Mouse (Mus musculus): ENCODE results near the gene Cux2.
"Not testable (repeated sequence)": the region's sequence is repeated elsewhere in the genome, so short reads cannot be mapped to it uniquely, and the experiment has no call there.

The Cux2 gene

DNA sequence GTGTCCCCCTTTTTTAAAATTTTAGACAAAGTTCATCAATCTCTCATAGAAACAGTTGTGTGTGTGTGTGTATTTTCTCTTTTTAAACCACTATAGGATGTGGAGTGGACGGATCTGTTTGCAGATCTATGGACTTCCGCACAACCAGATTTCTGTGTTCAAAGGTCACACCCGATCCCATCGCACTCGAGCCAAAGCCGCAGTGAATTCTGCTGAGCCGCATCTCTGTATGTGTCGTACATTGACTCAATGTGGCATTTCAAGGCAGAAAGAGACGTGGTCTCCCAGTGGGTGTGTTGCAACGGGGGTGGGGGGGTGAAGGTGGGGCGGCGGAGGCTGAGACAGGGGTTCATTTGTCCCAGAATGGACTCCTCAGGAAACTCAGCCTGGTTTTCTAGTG is 191.5 kb downstream of the Cux2 start:
- DNase-seq = no peak

DNA sequence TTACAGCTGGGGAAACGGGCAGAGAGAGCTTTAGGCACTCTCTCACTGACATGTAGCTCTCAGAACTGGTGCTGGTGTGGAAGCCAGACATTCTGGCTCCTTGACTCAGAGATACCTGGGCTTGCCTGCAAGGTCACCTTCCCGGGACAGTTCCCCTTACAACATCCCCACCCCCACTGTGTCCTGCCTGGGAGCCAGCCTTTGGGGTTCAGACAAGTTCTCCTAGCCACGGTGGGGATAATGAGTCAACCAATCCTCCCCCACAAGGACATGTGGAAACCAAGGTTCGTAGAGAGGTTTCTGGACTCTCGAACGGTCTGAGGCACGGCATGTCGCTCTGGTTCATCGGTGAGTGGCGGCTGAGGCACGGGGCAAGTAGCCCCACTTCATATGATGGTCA is 193.2 kb downstream of the Cux2 start:
- DNase-seq = peak in 1 of 2 experiments; percentile 15

DNA sequence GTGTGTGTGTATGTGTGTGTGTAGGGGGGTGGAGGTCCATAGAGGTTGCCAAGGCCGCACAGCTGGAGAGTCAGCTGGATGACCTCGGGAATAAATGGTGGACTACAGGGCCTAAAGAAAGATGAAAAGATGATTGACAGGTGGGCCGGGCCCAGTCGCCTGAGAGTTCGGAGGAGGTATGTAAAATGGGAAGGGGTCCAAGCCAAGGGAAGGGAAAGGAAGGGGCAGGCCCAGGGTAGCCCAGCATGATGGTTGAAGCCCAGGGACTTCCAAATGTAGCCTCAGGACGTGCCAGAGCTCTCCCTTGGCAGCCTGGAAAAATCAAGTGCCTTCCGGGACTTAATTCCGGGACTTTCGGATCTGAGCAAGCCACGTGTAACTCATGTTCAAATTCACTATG is 195.1 kb downstream of the Cux2 start:
- no peak for DNase-seq

DNA sequence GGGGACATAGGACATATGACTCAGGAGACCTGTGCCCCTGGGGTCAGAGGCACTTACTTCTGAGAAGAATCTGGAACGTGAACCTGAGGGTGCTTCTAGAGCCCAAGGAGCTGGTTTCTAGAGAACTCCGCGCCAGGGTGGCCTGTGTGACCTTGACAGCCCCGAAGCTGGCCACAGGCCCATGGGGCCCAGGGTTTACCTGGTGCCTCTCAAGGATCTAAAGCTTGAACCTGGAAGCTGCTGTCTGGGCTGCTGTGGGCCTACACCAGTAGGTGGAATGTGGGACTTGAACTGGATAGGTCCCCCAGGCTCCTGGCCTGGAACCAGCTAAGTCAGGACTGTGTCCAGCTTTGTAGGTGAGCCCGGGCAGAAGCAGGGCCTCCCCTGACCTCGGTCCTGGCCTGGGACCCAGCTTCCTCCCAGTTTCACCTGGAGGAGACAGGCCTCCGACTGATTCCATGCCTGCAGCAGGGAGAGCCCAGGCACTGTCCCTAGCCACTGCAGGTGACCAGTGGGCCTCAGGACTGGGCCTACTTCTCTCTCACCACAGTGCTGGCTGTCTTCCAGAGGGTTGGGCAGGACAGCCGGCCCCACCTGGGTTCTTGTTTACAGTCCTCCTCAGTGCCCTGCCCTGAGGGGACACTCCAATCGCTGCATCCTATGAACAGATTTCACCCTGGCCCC is 196.4 kb downstream of the Cux2 start:
- peak; percentile 78 to 81 for DNase-seq

DNA sequence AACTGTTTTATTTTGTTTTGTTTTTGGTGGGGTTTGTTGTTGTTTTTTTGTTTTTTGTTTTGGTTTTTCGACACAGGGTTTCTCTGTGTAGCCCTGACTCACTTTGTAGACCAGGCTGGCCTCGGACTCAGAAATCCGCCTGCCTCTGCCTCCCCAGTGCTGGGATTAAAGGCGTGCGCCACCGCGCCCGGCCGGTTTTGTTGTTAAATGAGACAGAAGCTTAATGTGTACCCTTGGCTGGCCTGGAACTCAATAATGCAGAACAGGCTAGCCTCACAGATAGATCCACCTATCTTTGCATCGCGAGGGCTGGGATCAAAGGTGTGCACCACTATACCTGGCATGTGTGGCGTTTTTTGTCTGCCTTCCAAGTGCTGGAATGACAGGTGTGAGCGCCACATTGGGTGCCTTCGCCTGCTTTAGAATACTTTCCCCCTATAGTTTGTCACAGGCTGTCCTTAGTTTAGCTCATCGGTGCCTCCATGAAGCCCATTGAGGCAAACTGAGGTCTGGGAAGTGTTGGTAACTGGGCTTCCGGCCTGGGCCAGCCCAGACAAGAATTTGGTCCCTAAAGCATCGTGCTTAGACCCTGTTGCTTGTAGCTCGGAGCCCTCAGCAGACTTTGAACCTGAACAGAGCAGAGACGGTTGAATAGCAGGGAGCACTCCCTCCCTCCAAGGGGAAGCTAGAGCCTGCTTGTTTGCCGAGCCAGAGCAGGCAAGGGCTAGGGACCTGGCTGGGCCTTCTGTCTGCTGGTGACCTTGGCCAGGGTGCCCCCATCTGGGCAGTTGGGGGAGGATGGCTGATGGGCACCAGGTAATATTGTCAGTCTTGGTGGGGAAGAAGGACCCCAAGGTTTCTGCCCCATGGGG is 200.2 kb downstream of the Cux2 start:
- peak; percentile 63 to 71 for DNase-seq

DNA sequence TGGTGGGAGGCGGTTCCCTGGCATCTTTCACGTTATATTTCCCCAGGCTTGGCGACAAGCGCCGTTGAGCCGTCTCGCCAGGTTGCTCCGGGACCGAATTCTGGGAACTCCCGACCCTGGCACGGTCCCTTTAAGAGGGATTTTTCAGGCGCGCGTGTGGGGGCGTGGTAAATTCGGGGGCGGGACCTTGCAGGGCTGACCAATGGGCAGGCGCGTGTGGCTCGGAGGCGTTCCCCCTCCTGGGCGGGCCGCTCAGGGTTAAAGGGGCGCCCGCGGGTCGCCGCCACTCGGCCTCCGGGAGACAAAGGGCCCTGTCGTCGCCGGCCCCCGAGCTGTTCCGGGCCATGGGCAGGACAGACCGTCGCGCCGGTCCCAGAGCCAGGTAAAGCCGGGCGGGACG is 201.2 kb downstream of the Cux2 start, which contains the start of gene Pheta1:
TSS of gene Pheta1 (plus strand) at position 242 of the 400 bp plus-strand sequence.
- DNase-seq = peak; percentile 94 to 95

DNA sequence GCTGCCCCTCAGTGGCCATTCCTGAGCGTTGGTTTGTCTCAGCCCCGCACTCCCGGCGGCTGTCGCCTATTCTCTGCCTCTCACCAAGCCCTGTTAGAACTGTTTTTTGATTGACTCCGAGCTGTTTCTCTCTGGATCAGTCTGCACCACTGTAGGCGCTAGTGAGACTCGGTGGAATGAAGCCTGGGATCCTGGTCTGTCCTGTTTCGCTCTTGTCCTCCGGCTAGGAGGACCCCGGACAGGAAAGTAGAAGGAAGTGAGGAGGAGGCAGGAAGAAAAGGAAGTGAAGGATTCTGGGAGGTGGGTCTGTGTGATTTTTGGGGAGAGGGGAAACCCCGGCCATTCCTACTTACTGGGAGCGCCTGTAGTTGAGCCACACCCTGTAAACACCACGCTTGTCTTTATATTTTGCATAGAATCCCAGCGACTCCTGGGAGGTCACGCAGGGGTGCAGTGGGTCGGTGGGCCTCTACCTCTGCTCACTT is 201.8 kb downstream of the Cux2 start:
- DNase-seq = peak; percentile 74 to 75

DNA sequence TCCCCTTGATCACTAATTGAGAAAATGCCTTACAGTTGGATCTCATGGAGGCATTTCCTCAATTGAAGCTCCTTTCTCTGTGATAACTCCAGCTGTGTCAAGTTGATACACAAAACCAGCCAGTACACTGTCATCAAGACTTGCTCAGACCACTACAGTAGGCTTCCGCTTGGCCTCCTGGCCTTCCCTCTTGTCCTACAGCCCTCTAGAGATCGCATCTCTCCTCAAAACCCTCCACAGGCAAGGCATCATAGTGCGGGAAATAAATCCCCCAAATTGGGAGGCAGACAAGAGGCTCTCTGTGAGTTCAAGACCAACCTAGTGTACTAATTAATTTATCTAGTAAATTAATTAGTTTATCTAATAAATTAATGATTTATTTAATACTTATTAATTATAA is 202.6 kb downstream of the Cux2 start:
- not testable (repeated sequence) for DNase-seq

DNA sequence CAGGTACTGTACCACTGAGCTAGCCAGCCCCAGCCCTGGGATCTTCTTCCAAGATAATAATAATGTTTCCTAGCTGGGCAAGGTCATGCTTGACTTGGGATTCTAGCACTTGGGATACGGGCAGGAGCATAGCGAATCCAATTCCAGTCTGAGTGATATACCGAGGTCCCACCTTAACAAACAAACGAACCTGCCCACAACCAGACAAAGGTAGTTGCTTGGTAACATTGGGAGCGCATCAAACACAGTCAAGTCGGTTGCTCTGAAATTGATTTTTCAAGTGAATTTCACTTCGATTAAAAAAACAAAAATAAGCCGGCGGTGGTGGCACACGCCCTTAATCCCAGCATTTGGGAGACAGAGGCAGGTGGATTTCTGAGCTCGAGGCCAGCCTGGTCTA is 203.6 kb downstream of the Cux2 start:
- no peak for DNase-seq

DNA sequence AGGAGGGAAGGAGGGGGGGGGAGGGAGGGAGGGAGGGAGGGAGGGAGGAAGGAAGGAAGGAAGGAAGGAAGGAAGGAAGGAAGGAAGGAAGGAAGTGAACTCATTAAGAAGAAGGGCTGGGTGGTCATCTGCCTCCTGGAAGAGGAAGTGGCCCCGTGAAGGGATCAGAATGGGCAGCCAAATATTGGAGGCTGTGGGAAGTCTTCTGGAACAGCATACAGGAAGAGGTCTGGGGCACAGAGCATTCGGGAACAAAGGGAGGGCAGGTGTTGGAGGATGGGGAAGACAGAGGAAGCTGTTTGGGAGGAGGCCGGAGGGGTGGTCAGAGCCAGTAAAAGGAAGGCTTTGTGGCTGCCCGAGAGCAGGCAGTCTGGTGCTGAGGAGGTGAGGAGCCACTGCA is 204.5 kb downstream of the Cux2 start:
- DNase-seq = no peak

DNA sequence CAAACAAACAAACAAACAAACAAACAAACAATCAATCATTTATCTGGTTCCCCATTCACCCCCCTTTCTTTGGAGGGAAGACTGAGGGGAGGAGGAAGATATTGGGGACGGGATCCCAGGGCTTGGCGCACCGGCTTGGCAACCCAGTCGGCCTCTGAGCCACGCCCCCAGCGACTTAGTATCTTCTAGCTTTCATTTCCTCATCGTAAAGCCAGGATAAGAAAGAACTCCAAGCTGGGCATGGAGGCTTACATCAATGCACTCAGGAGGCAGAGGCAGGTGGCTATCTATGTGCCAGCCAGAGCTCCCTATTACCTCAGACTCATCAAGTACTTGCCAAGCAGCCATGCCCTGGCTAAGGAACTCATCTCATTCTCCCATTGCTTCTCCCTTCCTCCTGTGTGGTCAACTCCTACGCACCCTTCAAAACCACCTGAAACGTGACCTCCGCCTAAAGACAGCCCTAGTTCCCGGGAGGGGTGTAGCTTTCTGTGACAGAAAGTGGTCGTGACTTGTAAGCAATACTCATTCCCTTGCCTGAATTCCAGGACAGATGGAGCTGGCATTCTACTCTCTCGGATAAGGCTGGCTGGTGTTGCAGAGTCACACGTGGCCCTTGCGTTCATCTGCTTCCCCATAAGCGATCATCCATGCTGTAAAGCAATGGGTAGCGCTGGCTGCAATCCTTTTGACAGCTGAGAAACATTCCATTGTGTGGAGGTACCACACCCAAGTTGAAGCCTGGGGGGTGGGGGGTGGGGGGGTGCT is 206.6 kb downstream of the Cux2 start:
- DNase-seq = no peak

DNA sequence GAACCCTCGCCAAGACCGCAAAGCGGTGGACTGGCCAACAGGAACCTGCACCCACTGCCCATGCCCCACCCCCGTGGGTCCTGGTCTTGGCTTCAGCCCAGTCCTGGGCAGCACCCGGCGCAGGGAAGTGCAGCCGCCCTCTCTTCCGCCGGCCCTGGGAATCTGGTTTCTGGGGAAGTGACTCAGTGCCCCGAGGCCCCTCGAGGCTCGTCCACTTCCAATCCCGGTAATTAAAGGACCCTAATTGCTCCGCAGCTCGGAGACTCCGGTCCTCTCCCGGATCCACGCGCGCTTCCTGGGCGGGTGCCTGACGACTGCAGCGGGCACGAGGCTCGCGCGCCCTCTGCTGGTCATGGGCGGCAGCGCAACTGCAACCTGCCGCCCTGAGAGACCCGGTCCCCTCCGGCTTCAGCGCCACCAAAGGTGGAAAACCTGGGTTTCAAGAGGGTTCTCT is 207.2 kb downstream of the Cux2 start:
- peak; percentile 86 to 94 for DNase-seq

DNA sequence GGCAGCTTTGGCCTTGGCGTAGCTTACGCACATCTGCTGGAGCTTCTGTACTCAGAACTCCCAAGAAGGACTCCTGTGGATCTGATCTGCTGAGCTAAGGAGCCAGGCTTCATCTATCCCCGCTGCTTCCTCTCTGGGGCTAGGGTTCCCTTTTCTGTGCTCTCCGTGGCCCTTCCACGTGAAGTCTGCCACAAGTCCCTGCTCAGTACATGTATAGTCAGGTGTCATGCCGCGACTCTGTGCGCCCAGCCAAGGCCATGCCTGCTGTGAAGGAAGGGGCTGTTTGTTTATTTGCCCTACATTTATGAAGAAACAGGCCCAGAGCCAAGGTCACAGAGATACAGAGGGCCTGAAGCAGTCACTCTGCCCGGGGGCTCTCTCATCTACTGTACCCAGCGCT is 207.9 kb downstream of the Cux2 start:
- DNase-seq = no peak

DNA sequence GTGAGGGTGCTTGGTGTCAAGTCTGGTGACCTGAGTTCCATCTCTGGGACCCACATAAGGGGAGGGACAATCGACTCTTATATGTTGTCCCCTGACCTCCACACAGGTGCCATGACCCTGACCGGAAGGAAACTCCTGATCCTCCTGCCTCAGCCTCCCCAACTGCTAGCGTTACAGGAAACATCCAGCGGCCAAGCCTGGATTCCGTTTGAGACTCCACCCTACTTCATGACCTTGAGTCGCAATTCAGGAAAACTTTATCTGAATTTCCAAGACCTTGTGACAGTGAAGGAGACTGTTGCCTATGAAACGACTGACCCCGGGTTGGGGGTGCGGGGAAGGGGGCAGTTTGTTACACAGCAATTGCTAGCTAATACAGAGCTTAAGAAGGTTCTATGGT is 208.4 kb downstream of the Cux2 start:
- no peak for DNase-seq

DNA sequence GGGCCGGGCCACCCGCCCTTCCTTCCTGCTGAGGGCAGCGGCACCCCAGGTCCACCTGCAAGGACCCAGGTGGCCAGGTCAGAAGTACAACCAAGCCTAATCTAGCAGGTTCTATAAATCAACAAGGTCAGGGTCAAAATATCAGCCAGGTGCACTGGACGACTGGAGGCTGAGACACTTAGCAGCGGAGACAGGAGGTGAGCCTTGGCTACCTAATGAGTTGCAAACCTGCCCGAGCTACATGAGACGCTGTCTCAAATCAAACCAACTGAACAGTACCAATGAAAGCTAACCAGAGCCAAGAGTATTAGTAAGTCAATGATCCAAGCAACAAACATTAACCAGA is 210.8 kb downstream of the Cux2 start:
- no peak for DNase-seq

DNA sequence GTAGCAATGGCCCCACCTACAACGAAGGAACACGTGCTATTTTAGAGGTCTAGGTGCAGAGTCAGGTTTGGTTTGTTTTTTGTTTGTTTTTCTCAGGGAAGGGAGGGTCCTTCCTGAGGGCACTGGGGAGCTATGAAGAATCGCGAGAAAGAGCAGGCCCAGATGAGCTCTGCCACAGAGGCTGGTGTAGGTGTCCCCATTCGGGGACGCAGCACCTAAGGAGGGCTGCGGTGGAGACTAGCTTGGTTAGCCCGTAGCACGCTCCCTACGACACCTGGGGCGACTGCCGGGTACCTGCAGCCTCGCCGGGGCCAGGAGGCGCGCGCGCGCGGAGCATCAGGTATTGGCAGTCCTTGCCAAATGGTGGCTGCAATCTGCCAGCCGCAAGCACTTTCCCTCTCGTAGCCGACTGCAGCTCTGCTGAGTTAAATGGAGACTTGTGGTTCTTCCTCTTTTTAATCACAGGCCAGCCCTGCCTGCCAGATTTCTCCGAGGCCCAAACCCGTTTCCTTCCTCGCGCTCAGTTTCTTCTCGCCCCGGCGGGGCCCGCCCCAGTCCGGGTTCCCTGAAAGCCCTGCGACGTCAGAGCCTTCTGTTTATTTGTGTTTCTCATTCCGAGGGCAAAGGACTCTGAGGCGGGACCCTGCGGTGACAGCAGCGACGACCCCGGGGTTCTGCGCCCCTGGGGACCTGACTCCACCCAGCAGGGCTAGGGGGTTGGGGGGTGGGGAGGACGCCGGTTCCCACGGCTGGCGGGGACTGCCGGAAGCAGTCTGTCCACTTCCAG is 211.4 kb downstream of the Cux2 start:
- peak; percentile 76 to 83 for DNase-seq

DNA sequence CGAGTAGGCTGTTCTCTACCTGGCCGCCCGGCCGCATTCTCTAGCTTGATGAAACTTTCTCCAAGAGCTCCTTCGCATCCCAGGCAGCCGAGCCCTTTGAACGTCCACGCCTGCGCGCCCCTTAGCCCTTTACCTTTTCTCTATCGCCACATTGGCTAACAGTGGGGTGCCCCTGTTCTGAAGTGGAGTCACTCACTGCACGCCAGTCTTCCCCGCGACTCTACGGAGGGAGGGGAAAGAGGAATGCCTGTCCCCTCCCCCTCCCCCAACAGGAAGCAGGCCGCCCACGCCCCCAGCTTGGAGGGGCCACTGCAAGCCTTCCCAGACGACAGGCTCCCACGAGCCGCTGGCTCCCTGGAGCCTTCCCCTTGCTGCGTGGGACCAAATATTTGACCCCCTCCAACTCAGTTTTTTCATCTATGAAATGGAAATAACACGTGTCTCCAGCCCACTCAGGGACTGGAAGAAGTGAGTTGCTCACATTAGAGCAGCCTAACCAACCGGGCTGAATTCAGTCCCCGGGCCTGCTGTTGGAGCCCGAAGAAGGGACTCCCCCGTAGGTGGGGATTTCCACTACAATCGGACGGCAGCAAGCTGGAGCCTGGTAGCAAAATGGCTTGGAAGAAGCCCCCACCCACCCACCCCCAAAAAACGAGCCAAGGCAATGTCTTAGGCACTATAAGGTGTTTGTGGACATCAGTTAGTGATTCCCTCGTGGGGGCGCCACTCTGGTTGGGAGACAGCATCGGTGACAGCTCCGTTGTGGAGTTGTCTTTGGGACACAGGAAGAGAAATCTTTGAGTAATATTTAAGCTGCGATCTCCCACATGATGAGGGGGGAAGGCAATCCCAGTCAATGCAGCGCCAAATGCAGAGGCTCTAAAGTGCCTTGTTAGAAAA is 212.2 kb downstream of the Cux2 start, which contains the start of gene Sh2b3:
TSS of gene Sh2b3 (minus strand) at position 206 of the 900 bp plus-strand sequence.
- DNase-seq = peak; percentile 48 to 65

DNA sequence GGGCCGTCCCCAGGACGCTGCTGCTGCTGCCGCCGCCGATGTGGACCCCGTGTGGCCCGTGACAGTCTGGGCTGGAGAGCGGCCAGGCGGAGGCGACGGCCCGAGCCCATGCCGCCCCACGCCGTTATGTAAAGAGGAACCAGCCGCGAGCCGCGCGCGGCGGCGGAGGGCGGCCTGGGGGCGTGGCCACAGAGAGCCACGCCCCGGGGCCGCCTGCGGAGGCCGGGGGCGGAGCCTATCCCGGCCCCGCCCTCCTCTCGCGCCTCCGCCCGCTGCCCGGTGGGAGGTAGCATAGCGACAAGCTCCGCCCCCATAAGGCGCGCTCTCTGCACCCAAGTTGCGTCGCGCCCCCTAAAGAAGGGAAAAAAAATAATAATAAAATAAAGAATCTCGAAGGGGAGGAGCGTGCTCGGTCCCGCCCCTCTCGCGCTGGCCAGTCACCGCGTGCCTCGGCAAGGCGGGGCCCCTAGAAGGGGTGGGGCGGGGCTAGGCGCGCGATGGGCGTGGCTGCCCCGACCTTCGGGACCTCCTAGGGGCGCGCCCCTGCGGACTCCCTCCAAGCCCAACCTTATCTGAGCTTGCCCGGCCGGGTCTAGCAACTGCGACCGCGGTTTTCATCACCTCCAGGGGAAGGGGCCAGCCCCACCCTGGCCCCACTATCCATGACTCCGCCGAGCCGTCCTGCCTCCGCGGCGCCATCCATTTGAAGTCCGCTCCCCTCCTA is 213.0 kb downstream of the Cux2 start:
- DNase-seq = peak; percentile 94 to 97

DNA sequence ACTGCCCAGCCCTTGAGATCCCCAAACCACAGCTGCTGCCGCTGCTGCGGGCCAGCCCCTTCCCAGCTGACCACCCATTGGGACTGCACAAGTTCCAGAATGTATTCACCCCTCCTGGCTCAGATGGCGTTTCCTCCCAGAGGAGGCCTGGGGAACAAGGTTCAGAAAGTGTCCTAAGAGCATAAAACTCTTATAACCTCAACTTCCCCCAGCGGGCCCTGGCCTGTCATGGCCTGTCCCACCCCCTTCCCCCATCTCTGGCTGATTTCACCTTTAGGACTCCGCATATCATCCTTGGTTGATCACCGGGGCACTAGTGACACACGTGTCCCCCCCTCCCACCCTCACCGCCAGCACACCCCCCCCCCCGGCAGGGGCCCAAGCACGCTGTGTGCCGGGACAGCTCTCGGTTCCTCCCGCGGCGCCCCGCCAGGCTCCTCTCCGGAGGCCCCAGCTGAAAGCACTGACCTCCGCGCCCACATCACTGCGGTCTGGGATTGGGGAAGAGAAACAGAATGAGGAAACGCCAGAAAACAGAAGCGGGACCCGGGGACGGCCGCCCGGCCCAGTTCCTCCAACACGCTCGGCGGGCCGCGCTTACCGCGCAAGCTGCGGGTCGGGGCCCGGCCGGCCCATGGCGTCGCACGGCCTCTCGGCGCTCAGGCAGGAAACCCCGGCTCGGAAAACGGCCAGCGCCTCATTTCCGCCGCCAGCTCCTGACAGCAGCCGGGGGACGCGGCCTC is 213.8 kb downstream of the Cux2 start:
- DNase-seq = peak; percentile 43 to 46
